Mouse (Mus musculus) kidney, embryonic 16.5 days (tissue): Measurements from ENCODE around the gene Gprc5a. TPM values are rescaled to one million over a fixed set of nuclear protein-coding genes. Genes with fewer than 3 reads are reported as not detected.

ENCODE experiments used
- ATAC-seq: fragments of 200-750 bp; cut with Nextera tagmentation; 2 replicates; pipeline ENCODE4 v1.8.0; 2017; ENCODE audit warnings: moderate TSS enrichment; ENCODE audit not compliant: low FRiP score, low TSS enrichment
- H3K27ac ChIP-seq: fragments of 300-500 bp; sonication (generic); 2 replicates; pipeline ENCODE4 v1.5.1; 2014; ENCODE audit warnings: low read length
- H3K27me3 ChIP-seq: fragments of 300-500 bp; sonication (generic); 2 replicates; pipeline ENCODE4 v1.6.1; 2014; ENCODE audit warnings: low read length, control low read depth, mixed read lengths; ENCODE audit not compliant: insufficient read depth
- H3K36me3 ChIP-seq: fragments of 300-500 bp; sonication (generic); 2 replicates; pipeline ENCODE4 v1.6.1; 2014; ENCODE audit warnings: low read length, control low read depth, mixed read lengths; ENCODE audit not compliant: insufficient read depth
- H3K4me1 ChIP-seq: fragments of 300-500 bp; sonication (generic); 2 replicates; pipeline ENCODE4 v1.6.1; 2014; ENCODE audit warnings: low read length, control low read depth, mixed read lengths; ENCODE audit not compliant: insufficient read depth
- H3K4me2 ChIP-seq: fragments of 300-500 bp; sonication (generic); replicated peaks from 2 replicates; pipeline ENCODE4 v1.6.1; 2014; ENCODE audit warnings: low read depth, low read length
- H3K4me3 ChIP-seq: fragments of 300-500 bp; sonication (generic); 2 replicates; pipeline ENCODE4 v1.5.1; 2014; ENCODE audit warnings: mild to moderate bottlenecking, low read length
- H3K9ac ChIP-seq: fragments of 300-500 bp; sonication (generic); replicated peaks from 2 replicates; pipeline ENCODE4 v1.6.1; 2014; ENCODE audit warnings: low read length
- H3K9me3 ChIP-seq: fragments of 300-500 bp; sonication (generic); 2 replicates; pipeline ENCODE4 v1.6.1; 2016; ENCODE audit warnings: low read length, control low read depth
- WGBS: fragments of 180-500 bp; shearing (Covaris S2); extraction: QIAGEN DNeasy Blood & Tissue Kit; methylation state at CpG from one replicate; pipeline ENCODE4 v1.1.7; 2014; 5-methylcytosine and 5-hydroxymethylcytosine counted together
- polyA plus RNA-seq: library from polyadenylated mRNA; unstranded; fragments of >200 nt; fragmentation: Nextera tagmentation; extraction: Ambion mirVana; gene quantifications from 2 replicates; pipeline ENCODE4 v1.2.1, GENCODE M21; 2015

Gprc5a gene
- polyA plus RNA-seq, 1 experiment from 2014 or later: 16.7 TPM

GRCm38 (mm10) chr6:135068221-135068620 lies 2.8 kb downstream of the Gprc5a start:
- no peak overlapping the region for H3K4me2 ChIP-seq
- no peaks in the 10 kb centered on the region for H3K36me3 ChIP-seq
- H3K4me3 ChIP-seq: no peak overlapping the region
- no peak overlapping the region for H3K27ac ChIP-seq
- no peaks in the 10 kb centered on the region for H3K9me3 ChIP-seq
- no peak overlapping the region for H3K9ac ChIP-seq
- no peak for ATAC-seq
- no peaks in the 10 kb centered on the region for H3K27me3 ChIP-seq
- WGBS: 64% methylated on average over 5 of the region's 5 CpGs
- peaks cover 29% of the 10 kb centered on the region for H3K4me1 ChIP-seq

- H3K4me1 ChIP-seq: peaks cover 28% of the 10 kb centered on the region
- H3K4me2 ChIP-seq: no peak overlapping the region
- 49% methylated on average over 6 of the region's 6 CpGs for WGBS
- H3K36me3 ChIP-seq: no peaks in the 10 kb centered on the region
- H3K27me3 ChIP-seq: no peaks in the 10 kb centered on the region
- no peak overlapping the region for H3K9ac ChIP-seq
- no peaks in the 10 kb centered on the region for H3K9me3 ChIP-seq
- ATAC-seq: no peak
- no peak overlapping the region for H3K27ac ChIP-seq
- H3K4me3 ChIP-seq: no peak overlapping the region
Measured at GRCm38 (mm10) chr6:135069856-135070255, 4.4 kb downstream of the Gprc5a start.

DNA sequence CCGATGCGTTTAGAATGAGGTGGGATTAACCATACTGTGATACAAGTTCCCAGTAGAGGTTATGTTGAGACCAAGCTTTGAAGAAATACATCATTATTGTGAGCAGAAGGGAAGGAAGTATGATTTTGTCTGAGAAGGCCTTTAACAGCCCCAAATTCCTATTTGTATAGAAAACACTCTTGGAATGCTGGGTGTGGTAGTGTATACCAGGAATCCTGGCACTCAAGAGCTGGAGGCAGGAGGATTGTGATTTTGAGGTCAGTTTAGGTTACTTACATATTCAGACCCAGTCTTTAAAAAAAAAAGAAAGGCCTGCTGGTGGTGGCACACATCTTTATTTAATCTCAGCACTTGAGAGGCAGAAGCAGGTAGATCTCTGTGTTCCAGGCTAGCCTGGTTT lies 4.9 kb downstream of the Gprc5a start:
- Histone ChIP-seq H3K27me3 (no peaks in the 10 kb centered on the region), H3K4me1 (peaks cover 24% of the 10 kb centered on the region), H3K9ac (no peak overlapping the region), H3K9me3 (no peaks in the 10 kb centered on the region), H3K4me2 (no peak overlapping the region), H3K27ac (no peak overlapping the region), H3K36me3 (no peaks in the 10 kb centered on the region), H3K4me3 (no peak overlapping the region)
- 83% methylated on average over 2 of the region's 2 CpGs for WGBS
- no peak for ATAC-seq

GRCm38 (mm10) chr6:135074405-135074947 lies 9.0 kb downstream of the Gprc5a start:
- no peak for ATAC-seq
- WGBS: 68% methylated on average over 6 of the region's 6 CpGs

DNA sequence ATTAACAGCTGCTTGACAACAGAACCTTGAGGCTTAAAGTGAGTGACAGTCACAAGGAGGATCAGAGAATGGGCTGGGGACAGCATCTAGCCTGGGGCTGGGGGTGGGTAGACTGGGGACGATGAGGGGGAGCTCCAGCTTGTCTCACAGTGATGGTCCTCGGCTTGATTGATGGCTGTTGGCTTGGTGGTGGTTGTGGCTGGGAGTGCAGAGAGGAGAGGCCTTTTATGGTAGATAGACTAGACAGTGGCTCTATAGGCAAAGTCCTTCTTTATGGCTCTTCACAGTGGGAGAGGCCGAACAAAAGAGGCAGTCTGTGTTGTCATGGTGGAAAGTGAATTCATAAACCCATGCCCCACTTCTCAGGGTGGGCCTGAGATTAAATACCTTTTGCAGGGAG lies 10.8 kb downstream of the Gprc5a start:
- WGBS: 37% methylated on average over 3 of the region's 3 CpGs
- no peak overlapping the region for H3K9ac ChIP-seq
- H3K4me2 ChIP-seq: no peak overlapping the region
- no peak overlapping the region for H3K27ac ChIP-seq
- no peaks in the 10 kb centered on the region for H3K9me3 ChIP-seq
- no peaks in the 10 kb centered on the region for H3K27me3 ChIP-seq
- H3K4me3 ChIP-seq: no peak overlapping the region
- H3K36me3 ChIP-seq: peaks cover 9% of the 10 kb centered on the region; the same call in 1 of the 2 replicates
- no peaks in the 10 kb centered on the region for H3K4me1 ChIP-seq
- ATAC-seq: no peak

More at GRCm38 (mm10) chr6:135074405-135074947, 9.0 kb downstream of the Gprc5a start:
- peaks cover 3% of the 10 kb centered on the region; the same call in 1 of the 2 replicates for H3K4me1 ChIP-seq
- no peak overlapping the region for H3K4me2 ChIP-seq
- no peak overlapping the region for H3K4me3 ChIP-seq
- peaks cover 9% of the 10 kb centered on the region; the same call in 1 of the 2 replicates for H3K36me3 ChIP-seq
- no peak overlapping the region for H3K27ac ChIP-seq
- H3K9ac ChIP-seq: no peak overlapping the region
- H3K9me3 ChIP-seq: no peaks in the 10 kb centered on the region
- H3K27me3 ChIP-seq: no peaks in the 10 kb centered on the region

- Histone ChIP-seq H3K4me3 (no peak overlapping the region), H3K27me3 (no peaks in the 10 kb centered on the region), H3K9ac (no peak overlapping the region), H3K9me3 (no peaks in the 10 kb centered on the region), H3K4me2 (no peak overlapping the region), H3K4me1 (no peaks in the 10 kb centered on the region), H3K27ac (no peak overlapping the region), H3K36me3 (peaks cover 9% of the 10 kb centered on the region; the same call in 1 of the 2 replicates)
- no peak for ATAC-seq
- 64% methylated on average over 12 of the region's 12 CpGs for WGBS
Measured at GRCm38 (mm10) chr6:135078420-135078819, 13.0 kb downstream of the Gprc5a start.

DNA sequence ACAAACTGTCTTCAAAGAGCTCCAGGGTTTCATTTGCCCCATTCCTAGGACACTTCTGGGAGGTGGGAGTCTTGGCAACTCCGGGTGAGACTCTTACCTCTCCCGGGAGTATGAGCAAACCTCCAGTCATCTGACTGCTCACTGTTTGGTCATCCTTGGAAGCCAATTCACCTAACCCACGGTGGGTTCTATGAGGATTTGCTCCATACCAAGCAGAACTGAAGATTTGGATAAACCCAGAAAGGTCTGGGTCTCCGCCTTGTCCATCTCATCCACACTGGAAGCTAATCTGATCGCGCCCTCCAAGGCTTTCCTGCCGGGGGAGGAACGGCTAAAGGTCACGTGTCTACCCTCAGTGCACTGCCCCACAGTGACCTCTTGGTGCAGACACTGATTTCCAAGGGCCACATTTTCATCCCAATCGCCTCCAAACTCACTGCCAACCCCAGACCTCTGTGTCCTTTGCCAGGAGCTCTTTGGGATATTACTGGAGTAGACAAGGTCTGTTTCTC lies 18.6 kb downstream of the Gprc5a start:
- H3K9ac ChIP-seq: no peak overlapping the region
- H3K27me3 ChIP-seq: no peaks in the 10 kb centered on the region
- H3K36me3 ChIP-seq: peaks cover 8% of the 10 kb centered on the region; the same call in 1 of the 2 replicates
- H3K4me3 ChIP-seq: no peak overlapping the region
- no peaks in the 10 kb centered on the region for H3K9me3 ChIP-seq
- H3K4me2 ChIP-seq: no peak overlapping the region
- H3K27ac ChIP-seq: no peak overlapping the region
- WGBS: 70% methylated on average over 10 of the region's 10 CpGs
- no peak for ATAC-seq
- no peaks in the 10 kb centered on the region for H3K4me1 ChIP-seq

DNA sequence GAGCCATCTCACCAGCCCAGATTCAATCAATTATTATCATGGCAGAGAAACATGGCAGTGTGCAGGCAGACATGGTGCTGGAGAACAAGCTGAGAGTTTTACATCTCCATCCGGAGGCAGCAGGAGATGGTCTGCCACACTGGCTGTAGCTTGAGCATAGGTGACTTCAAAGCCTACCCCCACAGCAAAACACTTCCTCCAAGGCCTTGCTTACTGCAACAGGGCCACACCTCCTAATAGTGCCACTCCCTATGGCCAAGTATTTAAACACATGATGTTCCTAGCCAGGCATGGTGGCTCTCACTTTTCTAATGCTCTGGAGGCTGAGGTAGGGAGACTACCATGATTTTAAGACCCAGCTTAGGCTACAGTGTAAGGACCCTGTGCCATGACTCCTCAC lies 20.3 kb downstream of the Gprc5a start:
- Histone ChIP-seq H3K4me2 (no peak overlapping the region), H3K9me3 (no peaks in the 10 kb centered on the region), H3K9ac (no peak overlapping the region), H3K4me3 (no peak overlapping the region), H3K27ac (no peak overlapping the region), H3K36me3 (0 out of 2 replicates have a peak, but pooled peaks cover 3% of the 10 kb centered on the region), H3K27me3 (no peaks in the 10 kb centered on the region), H3K4me1 (no peaks in the 10 kb centered on the region)
- WGBS: 92% methylated on average over 1 of the region's 1 CpGs
- no peak for ATAC-seq

DNA sequence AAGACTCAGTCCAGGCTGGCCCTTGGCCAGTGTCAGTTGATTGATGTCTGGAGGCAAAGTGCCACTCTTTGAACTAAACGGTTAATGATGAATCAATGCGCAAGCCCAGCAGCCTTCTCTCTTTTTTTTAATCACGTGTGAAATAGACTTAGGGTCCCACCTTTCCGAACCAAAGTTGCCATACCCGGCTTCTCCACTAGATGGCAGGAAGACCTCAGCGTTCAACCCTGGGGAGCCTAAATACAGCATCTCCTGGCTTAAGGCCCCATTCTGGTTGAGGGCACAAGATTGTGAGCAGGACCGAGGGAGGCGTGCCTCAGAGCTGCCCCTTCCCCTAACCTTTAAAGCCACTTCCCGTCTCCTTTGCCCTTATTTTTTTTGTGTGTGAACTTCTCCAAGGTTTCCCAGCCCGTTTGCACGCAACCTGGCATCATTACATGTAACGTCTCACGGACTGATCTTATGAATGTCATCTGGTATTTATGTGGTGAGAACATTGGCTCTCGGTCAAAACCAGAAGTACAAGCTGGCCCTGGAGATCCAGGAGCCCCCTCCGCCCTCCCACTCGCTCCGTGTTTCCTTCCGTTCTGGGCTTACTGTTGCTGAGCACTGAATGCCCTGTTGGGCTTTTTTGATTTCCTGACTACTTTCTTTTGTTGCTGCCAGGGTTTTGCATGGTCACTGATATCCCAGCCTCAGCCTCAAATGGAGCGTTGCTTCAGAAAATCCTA lies 22.4 kb downstream of the Gprc5a start:
- H3K4me1 ChIP-seq: no peaks in the 10 kb centered on the region
- peak; percentile 83 for ATAC-seq
- H3K27ac ChIP-seq: no peak overlapping the region
- H3K9me3 ChIP-seq: no peaks in the 10 kb centered on the region
- no peak overlapping the region for H3K9ac ChIP-seq
- H3K27me3 ChIP-seq: no peaks in the 10 kb centered on the region
- peak overlapping the region; percentile 14; the same call in 1 of the 2 replicates for H3K4me3 ChIP-seq
- WGBS: 20% methylated on average over 19 of the region's 19 CpGs
- H3K4me2 ChIP-seq: peak overlapping the region; percentile 42
- 0 out of 2 replicates have a peak, but pooled peaks cover 3% of the 10 kb centered on the region for H3K36me3 ChIP-seq

- Histone ChIP-seq H3K36me3 (no peaks in the 10 kb centered on the region), H3K27me3 (no peaks in the 10 kb centered on the region), H3K4me1 (no peaks in the 10 kb centered on the region), H3K4me2 (no peak overlapping the region), H3K27ac (no peak overlapping the region), H3K4me3 (no peak overlapping the region), H3K9ac (no peak overlapping the region), H3K9me3 (no peaks in the 10 kb centered on the region)
- 30% methylated on average over 8 of the region's 8 CpGs for WGBS
- no peak for ATAC-seq
Measured at GRCm38 (mm10) chr6:135089786-135090185, 24.3 kb downstream of the Gprc5a start.
